Mouse (Mus musculus) heart, embryonic 11.5 days (tissue): ENCODE measurements at regions not wholly inside any gene's neighbourhood (a gene's known extent, or its start where the extent isn't known, plus 50 kb on each side); places are given as distances from the start of the nearest gene placed in this dataset.

Experiments
- ATAC-seq: fragments of 200-750 bp; cut with Nextera tagmentation; replicated peaks from 2 replicates; pipeline ENCODE4 v1.8.0; 2017; ENCODE audit warnings: moderate library complexity; ENCODE audit not compliant: insufficient number of reproducible peaks, low FRiP score, low TSS enrichment
- H3K27ac ChIP-seq: fragments of 300-500 bp; sonication (generic); 2 replicates; pipeline ENCODE4 v1.5.1; 2014; ENCODE audit warnings: mild to moderate bottlenecking, low read depth, low read length
- H3K27me3 ChIP-seq: fragments of 300-500 bp; sonication (generic); 2 replicates; pipeline ENCODE4 v1.6.1; 2014; ENCODE audit warnings: mild to moderate bottlenecking, low read length, mixed read lengths; ENCODE audit not compliant: control insufficient read depth, insufficient read depth
- H3K36me3 ChIP-seq: fragments of 300-500 bp; sonication (generic); 2 replicates; pipeline ENCODE4 v1.6.1; 2014; ENCODE audit warnings: mild to moderate bottlenecking, low read length, moderate library complexity, mixed read lengths; ENCODE audit not compliant: control insufficient read depth, insufficient read depth
- H3K4me1 ChIP-seq: fragments of 300-500 bp; sonication (generic); 2 replicates; pipeline ENCODE4 v1.6.1; 2014; ENCODE audit warnings: low read length; ENCODE audit not compliant: control insufficient read depth, insufficient read depth
- H3K4me2 ChIP-seq: fragments of 300-500 bp; sonication (generic); 2 replicates; pipeline ENCODE4 v1.6.1; 2014; ENCODE audit warnings: mild to moderate bottlenecking, moderate library complexity
- H3K4me3 ChIP-seq: fragments of 300-500 bp; sonication (generic); 2 replicates; pipeline ENCODE4 v1.5.1; 2014; ENCODE audit warnings: low read depth, low read length
- H3K9ac ChIP-seq: fragments of 300-500 bp; sonication (generic); 2 replicates; pipeline ENCODE4 v1.6.1; 2014; ENCODE audit warnings: mild to moderate bottlenecking, low read depth, low read length, moderate library complexity
- H3K9me3 ChIP-seq: fragments of 300-500 bp; sonication (generic); replicated peaks from 2 replicates; pipeline ENCODE4 v1.6.1; 2016; ENCODE audit warnings: low read length; ENCODE audit not compliant: control insufficient read depth
- WGBS: fragments of 180-500 bp; shearing (Covaris S2); extraction: QIAGEN DNeasy Blood & Tissue Kit; methylation state at CpG from one replicate; pipeline ENCODE4 v1.1.7; 2014; ENCODE audit not compliant: insufficient replicate concordance; 5-methylcytosine and 5-hydroxymethylcytosine counted together

GRCm38 (mm10) chr16:7529811-7530210 is 895.1 kb downstream of the Tmem114 start:
- Histone ChIP-seq H3K9me3 (no peaks in the 10 kb centered on the region), H3K36me3 (no peaks in the 10 kb centered on the region), H3K4me1 (no peaks in the 10 kb centered on the region), H3K27ac (no peak overlapping the region), H3K9ac (no peak overlapping the region), H3K4me2 (no peak overlapping the region), H3K4me3 (no peak overlapping the region), H3K27me3 (no peaks in the 10 kb centered on the region)
- ATAC-seq: no peak
- WGBS: 81% methylated on average over 2 of the region's 2 CpGs

- Histone ChIP-seq H3K27ac (no peak overlapping the region), H3K9ac (no peak overlapping the region), H3K36me3 (no peaks in the 10 kb centered on the region), H3K4me3 (no peak overlapping the region), H3K9me3 (no peaks in the 10 kb centered on the region), H3K4me2 (no peak overlapping the region), H3K27me3 (no peaks in the 10 kb centered on the region), H3K4me1 (no peaks in the 10 kb centered on the region)
- 58% methylated on average over 5 of the region's 5 CpGs for WGBS
- ATAC-seq: no peak
These were observed 896.0 kb downstream of the Tmem114 start for GRCm38 (mm10) chr16:7528963-7529362.

GRCm38 (mm10) chr16:7527923-7528776 is 896.8 kb downstream of the Tmem114 start:
- no peak for ATAC-seq
- 71% methylated on average over 6 of the region's 6 CpGs for WGBS
- H3K4me3 ChIP-seq: no peak overlapping the region
- H3K27ac ChIP-seq: no peak overlapping the region
- H3K9ac ChIP-seq: no peak overlapping the region
- no peak overlapping the region for H3K4me2 ChIP-seq
- no peaks in the 10 kb centered on the region for H3K9me3 ChIP-seq
- no peaks in the 10 kb centered on the region for H3K27me3 ChIP-seq
- no peaks in the 10 kb centered on the region for H3K36me3 ChIP-seq
- H3K4me1 ChIP-seq: no peaks in the 10 kb centered on the region

- H3K4me3 ChIP-seq: no peak overlapping the region
- no peak overlapping the region for H3K4me2 ChIP-seq
- H3K9ac ChIP-seq: no peak overlapping the region
- H3K27me3 ChIP-seq: no peaks in the 10 kb centered on the region
- WGBS: 68% methylated on average over 2 of the region's 2 CpGs
- H3K36me3 ChIP-seq: no peaks in the 10 kb centered on the region
- no peak overlapping the region for H3K27ac ChIP-seq
- no peak for ATAC-seq
- peaks cover 22% of the 10 kb centered on the region for H3K9me3 ChIP-seq
- H3K4me1 ChIP-seq: no peaks in the 10 kb centered on the region
These were observed 906.2 kb downstream of the Tmem114 start for GRCm38 (mm10) chr16:7518711-7519110.
